Mouse (Mus musculus) frontal cortex, adult (tissue): ENCODE data around the gene Grcc10.

ENCODE experiments used
- ATAC-seq: cut with Nextera tagmentation; 2 replicates; pipeline ENCODE4 v1.9.2; 2017; ENCODE audit warnings: mild to moderate bottlenecking, moderate library complexity, mixed read lengths; ENCODE audit not compliant: low TSS enrichment

Grcc10 gene

DNA sequence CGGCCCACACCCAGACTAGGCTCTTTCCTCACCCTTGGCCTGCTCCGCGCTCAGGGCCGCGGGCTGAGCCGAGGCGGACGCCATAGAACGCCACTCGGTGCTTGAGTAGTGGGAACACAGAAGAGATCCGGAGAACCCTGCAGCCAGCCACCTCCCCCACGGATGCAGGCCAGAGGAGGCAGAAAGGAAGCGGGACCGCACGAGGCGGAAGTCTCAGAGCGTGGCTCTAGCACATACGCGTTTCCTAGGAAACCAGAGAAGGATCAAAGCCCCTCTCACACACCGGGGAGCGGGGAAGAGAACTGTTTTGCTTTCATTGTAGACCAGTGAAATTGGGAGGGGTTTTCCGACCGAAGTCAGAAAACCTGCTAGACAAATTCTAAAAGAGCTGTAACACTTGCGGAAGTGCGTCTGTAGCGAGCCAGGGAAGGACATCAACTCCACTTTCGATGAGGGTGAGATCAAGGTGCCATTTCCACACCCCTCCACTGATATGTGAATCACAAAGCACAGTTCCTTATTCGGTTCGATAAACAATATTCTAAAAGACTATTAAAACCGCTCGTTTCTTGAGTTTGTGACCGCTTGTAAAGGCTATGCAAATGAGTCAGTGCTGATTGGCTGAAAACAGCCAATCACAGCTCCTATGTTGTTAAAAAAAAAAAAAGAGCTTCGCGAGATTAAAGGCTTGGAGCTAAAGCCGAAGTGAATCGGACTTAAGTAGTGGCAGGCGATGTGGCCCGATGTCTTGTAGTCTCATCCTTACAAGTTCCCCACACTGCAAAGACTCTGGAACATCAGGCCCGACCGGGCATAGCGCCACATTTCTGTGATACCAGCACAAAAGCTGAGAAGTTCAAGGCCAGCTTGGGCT, at the start of gene Grcc10:
Gene Grcc10, minus strand, starts transcription at position 487 of the 874 bp plus-strand sequence.
- peak; percentile 62 for ATAC-seq

DNA sequence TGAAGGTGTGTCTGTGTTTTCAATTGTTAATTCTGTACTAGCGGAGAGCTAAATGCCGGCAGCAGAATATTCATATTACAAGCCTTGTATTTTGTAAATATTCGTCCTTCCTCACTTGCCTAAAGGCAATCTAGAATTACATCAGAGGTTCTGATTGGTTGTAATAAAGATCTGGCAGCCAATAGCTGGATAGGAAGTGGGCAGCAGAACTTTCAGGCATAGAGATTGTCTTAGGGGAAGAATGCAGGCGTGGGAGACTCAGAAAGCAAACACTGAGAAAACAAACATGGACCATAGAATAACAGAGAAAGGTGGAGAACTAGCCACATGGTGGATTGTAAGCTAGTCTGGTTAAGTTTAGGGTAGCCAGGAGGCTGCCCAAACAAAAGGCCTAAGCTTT, 48.9 kb upstream of the Grcc10 start:
- no peak for ATAC-seq

DNA sequence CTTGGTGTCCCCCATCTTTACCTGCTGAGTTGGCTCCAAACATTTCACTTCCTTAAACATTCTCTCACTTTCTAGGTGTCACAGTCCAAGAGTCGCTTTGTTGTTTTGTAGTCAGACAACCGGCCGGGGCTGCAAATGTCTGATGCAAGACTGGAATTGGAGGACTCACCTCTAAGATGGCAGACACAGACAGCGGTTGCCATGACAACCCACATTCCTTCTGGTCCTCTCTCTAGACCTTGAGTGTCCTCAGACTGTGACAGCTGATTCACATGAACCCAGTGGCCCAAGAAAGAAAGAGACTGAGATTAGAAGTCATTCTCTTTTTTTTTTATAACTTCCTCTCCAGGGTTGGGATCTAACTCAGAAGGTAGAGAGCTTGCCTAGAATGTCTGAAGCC, 48.3 kb upstream of the Grcc10 start:
- ATAC-seq, result no peak

DNA sequence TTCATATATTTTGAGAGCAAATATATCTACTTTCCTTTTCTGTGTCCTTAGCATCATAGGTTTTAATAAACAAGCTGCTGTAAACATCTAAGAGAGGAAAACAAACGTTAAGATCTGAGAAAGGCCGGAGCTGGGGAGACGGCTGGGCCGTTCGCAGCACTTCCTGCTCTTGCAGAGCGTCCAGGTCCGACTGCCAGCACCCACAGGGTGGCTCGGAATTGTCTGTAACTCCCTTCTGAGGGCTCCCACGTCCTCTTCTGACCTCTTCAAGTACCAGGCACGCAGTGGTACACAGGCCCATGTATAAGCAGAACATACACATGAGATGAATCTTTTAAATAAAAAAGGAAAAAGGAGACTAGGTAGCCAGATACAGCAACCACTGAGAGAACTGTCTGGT, 46.5 kb upstream of the Grcc10 start:
- ATAC-seq, result no peak

DNA sequence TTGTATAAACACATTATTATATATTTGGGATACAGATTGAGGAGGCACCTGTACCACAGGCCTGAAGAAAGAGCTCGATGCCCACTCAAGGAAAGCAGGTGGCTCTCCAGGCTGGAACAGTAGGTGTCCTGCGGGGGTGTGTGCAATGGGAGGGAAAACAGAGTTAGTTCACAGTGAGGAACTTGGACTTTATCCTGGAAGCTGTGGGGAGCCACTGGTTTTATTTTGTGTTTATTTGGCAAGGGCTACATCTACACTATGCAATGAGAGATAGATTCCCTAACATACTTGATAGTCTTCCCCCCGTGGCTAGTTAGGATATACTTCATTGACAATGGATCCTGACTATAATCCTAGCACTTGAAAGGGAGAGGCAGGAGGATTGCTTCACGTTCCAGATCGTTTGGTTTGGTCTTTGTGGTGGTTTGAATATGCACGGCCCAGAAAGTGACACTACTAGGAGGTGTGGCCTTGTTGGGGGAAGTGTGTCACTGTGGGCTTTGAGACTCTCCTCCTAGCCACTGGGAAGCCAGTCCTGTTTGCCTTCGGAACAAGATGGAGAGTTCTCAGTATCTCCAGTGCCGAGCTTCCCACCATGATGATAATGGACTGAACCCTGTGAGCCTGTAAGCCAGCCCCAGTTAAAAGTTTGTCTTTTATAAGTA, 45.7 kb upstream of the Grcc10 start:
- peak; percentile 80 for ATAC-seq

DNA sequence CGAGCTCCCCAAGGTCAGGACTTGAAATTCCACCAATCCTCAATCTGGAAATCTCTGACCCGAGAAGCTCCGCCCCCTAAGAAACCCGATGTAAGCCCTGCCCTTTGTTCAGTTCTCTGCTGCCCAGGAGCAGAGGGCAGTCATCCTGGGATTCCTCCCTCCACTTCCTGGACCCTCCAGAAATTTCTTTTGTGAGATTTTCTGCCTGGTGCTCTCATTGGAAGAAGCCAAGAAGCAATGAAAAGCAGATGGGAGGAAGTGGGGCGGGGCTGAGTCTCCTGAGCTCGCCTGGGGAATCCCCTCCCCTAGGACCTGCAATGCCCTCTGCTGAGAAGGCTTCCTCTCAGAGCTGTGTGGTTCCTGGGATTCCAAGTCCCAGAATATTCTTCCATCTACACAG, 41.3 kb upstream of the Grcc10 start:
- ATAC-seq, result no peak

DNA sequence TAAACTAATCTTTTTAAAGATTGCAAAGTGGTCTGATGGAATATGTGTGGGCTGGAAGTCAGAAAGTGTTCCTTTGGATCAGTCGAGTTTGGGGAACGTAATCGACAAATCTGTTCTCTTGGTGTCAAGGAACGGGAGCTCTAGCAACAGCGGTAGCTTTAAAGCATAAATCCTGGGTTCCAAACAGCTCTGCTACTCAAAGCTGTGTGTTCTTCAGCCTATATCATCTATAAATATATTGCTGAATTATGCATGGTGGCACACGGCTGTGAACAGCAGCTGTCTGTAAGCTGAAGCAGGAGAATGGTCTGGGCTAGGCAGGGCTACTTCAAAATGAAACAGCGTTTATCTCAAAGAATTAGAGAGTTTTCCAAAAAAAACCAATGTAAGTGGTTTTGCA, 39.7 kb upstream of the Grcc10 start:
- ATAC-seq, result peak; percentile 80

DNA sequence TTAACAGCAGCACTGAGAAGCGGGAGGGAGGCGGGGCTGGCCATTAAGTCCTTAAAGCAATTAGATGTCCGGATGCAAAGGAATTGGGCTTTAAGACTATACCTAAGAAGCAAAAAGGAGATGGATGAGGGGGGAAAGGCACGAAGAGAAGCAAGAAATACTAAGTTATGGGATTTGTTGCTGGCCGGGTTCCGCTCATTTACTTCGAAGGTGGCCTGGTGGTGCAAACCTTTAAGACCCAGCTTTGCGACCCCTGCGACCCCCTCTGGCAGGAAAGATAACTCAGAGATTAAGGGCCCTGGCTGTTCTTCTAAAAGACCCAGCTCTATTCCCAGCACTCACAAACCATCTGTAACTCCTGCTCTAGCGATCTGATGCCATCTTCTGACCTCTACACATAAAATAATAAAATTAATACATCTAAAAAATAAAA, 38.8 kb upstream of the Grcc10 start:
- no peak for ATAC-seq

DNA sequence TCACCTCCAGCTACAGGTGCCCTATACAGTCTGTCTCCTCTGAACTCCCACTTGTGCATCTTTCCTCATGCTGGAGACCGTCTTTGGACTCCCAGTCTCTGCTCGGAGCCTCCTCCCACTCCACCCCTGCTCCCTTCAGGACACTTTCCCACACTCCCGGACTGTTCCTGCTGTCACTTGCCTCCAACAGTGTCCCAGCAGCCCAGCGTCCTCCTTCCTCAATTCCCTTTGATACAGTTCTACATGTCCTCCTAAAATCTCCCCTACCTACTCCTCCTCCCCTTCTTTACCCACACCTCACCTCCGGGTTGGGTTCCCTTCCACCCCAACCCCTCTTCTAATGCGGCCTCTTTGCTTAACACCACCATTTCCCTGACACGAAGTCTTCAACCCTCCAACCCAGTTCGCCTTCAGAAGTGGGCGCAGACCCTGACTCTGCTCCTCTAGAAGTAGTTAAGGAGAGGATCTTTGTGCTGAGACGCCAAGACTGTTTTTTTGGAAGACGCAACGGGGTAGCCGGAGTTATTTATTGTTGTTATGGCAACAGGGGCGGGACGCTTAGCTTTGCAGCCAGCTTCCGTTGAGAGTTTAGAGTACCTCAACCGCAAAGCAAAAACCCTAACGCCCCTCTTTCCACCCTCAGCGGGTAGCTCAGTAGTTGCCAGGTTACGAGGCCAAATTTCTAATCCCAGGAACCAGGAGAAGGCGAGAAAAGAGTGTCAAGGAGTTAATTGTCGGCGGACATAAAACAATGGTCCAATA, 38.2 kb upstream of the Grcc10 start, which contains the start of gene Lrrc23:
Gene Lrrc23, minus strand, starts transcription at position 506 of the 762 bp plus-strand sequence.
- peak; percentile 45 for ATAC-seq

DNA sequence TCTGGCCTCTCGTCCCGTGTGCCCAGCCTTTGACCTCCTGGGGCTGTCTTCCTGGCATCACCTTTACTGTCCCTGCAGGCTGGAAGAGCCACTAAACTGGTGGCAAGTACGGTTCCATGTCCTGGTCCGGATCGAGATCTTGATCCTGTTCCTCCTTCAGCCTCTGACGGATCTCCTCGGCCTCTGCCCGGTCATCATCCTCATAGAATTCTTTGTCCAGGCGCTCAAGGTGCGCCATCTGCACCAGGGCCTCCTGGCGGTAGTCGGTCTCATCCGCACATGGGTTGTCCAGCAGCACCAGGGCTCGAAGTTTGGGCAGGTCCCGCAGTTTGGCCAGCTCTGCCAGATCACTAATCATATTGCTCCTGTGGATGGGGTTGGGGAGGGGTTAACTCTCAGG, 29.3 kb upstream of the Grcc10 start:
- ATAC-seq, result no peak

DNA sequence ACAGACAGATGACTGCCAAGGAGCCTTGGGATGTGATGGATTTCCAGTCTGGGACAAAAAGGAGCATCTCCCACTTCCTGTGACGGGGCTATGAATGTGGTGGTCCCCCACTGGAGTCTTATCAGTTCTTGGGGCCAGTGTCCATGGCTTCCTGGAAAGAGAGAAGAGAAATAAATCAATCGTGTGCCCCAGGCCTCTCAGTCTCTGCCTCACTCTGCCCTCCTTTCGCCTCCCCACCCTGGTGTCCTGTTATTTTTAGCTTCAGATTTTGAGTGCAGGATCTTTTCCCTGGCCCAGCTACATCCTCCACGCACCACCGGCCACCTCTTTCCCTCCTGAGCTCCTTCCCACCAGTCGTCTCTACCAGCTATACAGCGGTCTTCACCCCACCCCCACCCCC, 28.8 kb upstream of the Grcc10 start:
- ATAC-seq, result no peak

DNA sequence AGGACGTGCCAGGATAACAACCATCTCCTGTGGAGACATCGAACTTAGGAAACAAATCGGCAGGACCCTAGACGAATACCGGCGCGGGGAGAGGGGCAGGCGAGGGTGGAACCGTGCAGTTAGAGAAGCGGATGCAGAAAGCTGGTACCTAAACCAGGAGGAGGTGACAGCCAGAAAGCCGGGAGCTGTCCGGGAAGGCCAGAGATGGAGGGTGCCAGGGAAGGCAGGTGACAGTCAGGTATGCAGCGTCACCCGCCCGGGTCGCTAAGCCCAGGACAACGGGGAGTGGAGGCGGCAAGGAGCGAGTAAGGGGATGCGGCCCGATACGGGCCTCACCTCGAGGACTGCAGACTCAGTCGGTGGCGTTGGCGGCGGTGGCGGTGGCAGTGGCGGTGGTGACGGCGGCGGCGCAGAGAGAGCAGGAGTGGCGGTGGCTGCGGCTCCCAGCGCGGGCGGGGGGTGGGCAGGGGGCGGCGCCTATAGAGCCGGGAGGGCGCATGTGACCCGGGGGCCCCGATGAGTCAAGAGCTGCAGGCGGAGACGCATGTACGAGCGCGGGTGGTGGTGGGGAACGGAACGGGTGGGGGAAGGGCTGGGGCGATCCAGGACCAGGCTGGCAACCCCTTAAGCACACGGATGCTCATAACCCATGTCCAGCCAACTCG, 28.1 kb upstream of the Grcc10 start, which contains the start of gene Eno2:
Gene Eno2, minus strand, starts transcription at position 573 of the 665 bp plus-strand sequence.
- ATAC-seq, result peak; percentile 68

DNA sequence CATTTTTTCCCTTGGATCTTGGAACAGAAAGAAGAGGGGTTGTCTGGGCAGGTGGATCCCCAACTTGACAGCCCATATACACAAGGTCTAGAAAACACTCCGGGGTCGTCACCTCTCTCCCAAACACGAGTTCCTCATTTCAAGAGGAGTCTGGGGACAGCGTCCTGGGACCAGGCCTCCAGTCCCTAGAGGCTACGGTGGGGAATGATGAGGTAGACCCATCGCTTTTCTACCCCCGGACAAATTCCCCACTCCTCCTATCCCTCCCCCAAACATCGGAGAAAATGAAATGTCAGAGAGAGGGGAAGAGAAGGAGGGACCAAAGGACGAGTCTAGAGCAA, 27.5 kb upstream of the Grcc10 start:
- ATAC-seq, result peak; percentile 24; the same call in 1 of the 2 replicates

DNA sequence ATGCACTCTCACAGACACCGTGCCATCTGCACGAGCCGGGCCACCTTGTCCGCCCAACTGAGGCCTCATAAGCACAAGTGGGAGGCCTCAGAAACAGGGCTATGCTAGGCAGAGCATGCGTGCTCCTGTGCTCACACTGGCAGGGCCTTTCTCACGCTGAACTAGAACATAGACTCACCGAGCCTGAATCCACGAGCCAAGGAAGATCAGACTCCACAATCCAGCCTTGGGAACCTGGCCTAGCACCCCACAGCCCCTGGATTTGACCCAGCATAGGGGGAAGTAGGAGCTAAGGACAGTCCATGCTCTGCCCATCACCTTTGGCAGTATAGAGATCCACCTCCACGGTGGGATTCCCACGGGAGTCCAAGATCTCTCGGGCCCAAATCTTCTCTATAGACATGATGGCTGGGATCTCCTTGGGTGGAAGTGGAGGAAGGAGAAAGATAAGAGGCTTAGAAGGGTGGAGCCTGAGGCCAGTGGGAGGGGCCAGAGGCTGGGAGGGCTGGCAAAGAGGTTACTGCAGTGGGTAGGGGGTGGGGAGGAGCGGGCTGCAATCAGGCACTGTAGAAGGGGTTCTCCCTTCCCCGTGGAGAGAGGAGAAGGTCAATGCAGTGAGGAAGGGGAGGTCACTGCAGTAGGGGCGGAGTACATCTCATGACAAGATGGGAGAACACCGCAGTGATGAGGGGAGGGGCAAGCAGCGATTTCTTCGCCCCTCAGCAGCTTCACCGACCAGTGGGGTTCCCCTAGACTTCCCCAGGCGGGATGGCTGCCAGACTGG, 26.9 kb upstream of the Grcc10 start:
- ATAC-seq, result peak; percentile 53

DNA sequence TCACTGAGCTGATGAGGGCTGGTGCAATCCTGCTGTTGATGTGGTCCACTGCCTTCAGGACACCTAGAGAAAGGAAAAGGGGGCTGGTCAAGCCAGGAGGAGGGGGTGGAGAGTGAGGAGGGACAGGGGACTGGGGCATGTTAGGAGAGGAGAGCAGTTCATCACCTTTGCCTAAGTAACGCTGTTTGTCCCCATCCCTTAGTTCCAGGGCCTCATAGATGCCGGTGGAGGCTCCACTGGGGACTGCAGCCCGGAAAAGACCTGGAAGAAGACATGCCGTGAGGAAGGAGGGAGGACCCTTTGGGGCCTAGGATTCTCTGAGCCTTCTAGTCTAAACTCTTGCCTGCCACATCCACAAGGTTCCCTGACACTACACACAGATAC, 26.4 kb upstream of the Grcc10 start:
- ATAC-seq, result no peak

DNA sequence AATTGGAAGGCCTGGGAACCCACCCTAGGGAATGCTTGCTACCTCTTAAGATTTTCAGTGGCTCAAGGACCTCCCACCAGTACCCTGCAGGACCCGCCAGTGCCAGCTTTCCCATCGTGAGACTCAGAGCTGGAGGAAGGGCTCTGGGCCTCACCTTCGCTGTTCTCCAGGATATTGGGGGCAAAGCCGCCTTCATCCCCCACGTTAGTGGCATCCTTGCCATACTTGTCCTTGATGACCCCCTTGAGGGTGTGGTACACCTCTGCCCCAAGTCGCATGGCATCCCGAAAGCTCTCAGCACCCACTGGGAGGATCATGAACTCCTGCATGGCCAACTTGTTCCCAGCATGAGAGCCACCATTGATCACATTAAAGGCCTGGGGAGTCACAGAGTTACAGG, 24.8 kb upstream of the Grcc10 start:
- ATAC-seq, result no peak

DNA sequence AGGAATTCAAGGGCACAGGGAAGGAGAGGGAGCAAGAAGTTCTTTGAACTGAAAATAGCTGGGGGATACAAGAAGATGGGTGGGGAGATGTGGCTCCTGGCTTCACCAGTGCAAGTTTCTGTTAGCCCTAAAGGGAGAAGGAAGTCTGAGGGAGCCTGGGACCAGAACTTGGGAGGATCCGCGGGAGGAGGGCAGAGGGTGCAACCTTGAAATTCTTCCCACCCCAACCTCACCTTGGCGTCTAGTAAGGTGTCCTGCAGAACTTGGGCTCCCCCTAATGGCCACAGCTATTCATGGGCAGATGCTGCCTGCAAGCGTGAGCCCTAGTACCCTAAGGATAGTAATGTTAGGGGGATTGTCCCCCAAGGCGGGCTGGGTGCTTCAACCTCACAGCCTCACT, 18.1 kb upstream of the Grcc10 start:
- peak; percentile 53 for ATAC-seq

DNA sequence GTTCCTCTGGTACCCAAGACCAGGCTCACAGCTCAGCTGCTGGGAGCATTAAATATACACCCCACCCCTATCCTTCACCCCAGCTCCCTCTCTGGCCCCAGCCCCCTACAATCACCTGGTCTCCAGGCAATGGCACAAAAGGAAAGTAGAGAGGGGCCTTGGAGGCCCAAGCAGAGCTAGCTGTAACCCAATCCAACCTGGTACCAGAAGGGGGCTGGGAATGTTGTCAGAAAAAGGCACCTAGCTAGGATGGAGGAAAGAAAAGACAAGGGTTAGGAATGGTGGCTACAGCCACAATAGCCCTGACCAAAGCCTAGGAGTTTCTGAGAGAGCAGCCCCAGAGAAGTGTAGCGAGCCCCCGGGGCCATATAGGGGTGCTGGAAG, 17.7 kb upstream of the Grcc10 start:
- ATAC-seq, result no peak

DNA sequence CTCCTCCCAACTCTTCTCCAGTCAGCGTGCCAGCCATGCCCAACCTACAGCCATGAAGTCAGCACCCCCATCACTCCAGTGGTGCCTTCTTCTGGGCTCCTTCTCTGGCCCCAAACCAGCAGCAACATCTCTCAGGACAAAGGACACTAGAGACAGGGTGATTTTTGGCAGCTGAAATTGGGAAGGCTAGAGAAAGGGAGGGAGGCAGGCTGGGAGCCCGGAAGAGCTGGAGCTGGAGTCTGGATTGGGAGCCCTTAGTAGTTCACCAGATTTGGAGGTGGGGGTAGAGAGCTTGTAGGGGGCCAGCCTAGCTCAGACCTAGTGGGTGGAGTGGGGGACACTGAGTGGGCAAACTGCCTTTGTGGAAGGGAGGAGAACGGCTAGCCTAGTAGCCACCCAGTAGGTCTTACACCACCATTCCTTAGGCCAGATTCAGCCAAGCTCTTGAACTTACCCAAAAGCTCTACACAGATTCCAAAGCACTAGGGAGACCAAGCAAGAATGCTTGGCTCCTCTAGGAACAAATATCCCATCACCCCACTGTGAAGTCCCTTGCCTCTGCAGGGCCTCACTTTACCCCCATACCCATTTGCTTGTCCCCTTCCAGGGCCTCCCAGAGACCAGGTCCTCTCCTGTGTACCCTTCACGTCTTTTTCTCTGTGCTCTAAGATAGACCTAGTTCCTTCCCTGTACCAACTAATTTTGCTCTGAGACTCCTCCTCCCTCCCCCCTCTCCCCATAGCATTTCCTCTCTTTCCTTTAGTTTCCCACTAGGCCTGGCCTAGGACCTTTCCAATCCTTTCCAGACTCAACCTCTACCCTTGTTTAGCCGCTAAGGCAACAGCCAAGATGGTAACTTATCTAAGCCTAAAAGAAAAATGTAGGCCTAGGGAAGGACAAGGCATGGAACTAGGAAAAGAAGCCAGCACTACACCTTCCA, 17.0 kb upstream of the Grcc10 start:
- ATAC-seq, result peak; percentile 42

DNA sequence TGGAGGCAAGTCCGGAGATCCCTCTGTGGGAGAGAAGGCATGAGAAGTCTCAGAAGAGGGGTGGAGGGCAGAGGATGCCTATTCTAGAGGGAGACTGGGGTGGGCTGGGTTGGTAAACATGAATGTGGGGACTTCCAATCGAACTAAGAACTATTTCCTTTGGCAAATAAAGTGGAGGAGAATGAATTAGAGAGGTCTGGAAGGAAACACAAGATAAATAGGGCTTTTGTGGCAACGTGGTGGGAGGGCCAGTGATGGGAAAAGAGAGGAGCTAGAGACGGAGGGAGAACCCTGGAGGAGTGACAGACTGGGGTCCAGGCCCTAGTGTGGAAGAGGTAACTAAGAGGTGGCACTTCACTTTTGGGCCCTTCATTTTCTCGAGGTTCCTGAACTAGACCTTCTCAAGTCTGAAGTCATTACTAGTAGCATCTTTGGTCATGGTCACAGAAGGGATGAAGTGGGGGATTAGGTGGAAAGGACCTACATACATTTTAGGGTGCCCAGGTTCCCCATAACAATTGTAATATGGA, 16.2 kb upstream of the Grcc10 start:
- no peak for ATAC-seq
